Mouse (Mus musculus): ENCODE results near the gene Cpne4.

GRCm38 (mm10) chr9:105053812-105054211 is 506.7 kb downstream of the Cpne4 start:
- TF ChIP-seq POLR2A (IDR thresholded peaks at IDR 0.05; ENCODE audit: insufficient read depth, low read length): no peak
- no peak for TF ChIP-seq CTCF (IDR thresholded peaks at IDR 0.05; ENCODE audit: low read depth, low read length)
- no peak for TF ChIP-seq EP300 (IDR thresholded peaks at IDR 0.05; ENCODE audit: insufficient read depth, low read depth, low read length)

All from ES-Bruce4 (cell line).